Mouse (Mus musculus) brown adipose tissue, adult 24 weeks (tissue): ENCODE results near the gene Scarf2. TPM values are rescaled to one million over a fixed set of nuclear protein-coding genes. Genes with fewer than 3 reads are reported as not detected.

Experiments
- H3K27ac ChIP-seq: fragments of 200-500 bp; replicated peaks from 2 replicates; pipeline ENCODE4 v1.5.1; 2012; ENCODE audit warnings: low read depth, mild to moderate bottlenecking, low read length
- H3K4me1 ChIP-seq: fragments of 200-500 bp; 2 replicates; pipeline ENCODE4 v1.6.1; 2012; ENCODE audit warnings: low read length, mixed read lengths; ENCODE audit not compliant: control insufficient read depth, insufficient read depth, insufficient read length
- H3K4me3 ChIP-seq: fragments of 200-500 bp; 2 replicates; pipeline ENCODE4 v1.5.1; 2012; ENCODE audit warnings: low read depth, mild to moderate bottlenecking, low read length, moderate library complexity; ENCODE audit not compliant: insufficient read depth
- polyA plus RNA-seq: library from polyadenylated mRNA; stranded (reverse); fragments of >200 nt; gene quantifications from 2 replicates; pipeline ENCODE4 v1.2.4, GENCODE M21; 2012; ENCODE audit not compliant: missing spikeins, insufficient read depth, insufficient read length

The Scarf2 gene
- polyA plus RNA-seq, 1 experiment = 1.8 TPM

- Histone ChIP-seq H3K4me1 (no peaks in the 10 kb centered on the region), H3K27ac (no peak overlapping the region), H3K4me3 (peak overlapping the region; percentile 42)
Observed at GRCm38 (mm10) chr16:17833321-17833680, 36.2 kb downstream of the Scarf2 start.

DNA sequence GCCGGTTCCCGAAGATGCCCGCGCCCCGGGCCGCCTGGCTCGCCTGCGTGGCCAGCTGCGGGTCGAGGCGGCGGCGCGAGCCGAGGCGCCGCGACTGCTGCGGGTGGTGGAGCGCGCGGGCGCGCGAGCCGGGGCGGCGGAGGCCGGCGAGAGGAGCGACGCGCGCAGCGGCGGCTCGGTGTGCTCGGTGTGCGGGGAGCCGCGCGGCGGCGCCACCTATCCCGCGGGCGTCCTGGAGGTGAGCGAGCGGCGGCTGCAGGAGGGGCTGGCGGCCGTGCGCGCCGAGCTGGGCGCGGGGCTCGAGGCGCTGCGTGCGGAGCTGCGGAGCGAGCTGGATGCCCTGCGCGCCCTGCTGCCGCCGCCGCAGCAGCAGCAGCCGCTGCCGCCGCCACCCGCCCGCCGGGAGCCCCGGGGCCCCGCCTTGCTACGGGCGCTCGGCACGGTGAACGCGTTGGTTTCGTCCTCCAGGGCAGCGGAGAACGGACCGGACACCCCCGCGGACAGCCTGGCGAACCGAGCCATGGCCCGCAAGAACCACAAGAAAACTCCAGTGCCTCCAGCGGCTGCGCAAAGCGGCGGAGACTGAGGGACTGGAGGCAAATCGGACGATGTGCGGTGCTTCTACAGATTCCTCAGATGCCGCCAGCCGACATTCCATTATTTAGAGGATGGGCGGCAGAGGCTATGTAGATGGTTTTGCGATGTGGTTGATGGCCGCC lies 36.8 kb downstream of the Scarf2 start:
- Histone ChIP-seq H3K4me1 (no peaks in the 10 kb centered on the region), H3K4me3 (peak overlapping the region; percentile 42)

DNA sequence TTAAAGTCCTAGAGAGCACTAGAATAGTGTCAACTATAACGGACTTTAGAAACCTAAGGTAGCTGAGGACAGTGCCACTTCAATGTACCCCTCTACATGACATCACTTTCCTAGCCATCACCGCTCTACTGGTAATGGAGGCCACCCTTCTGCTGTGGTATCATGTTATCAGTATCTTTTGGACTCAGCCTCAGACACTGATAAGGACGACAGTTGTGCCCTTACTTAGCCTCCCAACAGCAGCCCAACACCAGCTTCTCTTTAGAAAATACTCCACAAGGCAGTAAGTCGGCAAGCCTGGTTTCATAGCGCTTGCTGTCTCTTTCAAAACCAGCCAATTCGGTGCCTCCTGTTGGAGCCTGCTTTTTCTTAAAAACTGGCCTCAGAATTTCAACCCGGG lies 37.5 kb downstream of the Scarf2 start:
- no peak overlapping the region for H3K4me3 ChIP-seq
- no peaks in the 10 kb centered on the region for H3K4me1 ChIP-seq
- H3K27ac ChIP-seq = no peak overlapping the region

More for the DNA sequence above, 36.8 kb downstream of the Scarf2 start:
- H3K27ac ChIP-seq = no peak overlapping the region

DNA sequence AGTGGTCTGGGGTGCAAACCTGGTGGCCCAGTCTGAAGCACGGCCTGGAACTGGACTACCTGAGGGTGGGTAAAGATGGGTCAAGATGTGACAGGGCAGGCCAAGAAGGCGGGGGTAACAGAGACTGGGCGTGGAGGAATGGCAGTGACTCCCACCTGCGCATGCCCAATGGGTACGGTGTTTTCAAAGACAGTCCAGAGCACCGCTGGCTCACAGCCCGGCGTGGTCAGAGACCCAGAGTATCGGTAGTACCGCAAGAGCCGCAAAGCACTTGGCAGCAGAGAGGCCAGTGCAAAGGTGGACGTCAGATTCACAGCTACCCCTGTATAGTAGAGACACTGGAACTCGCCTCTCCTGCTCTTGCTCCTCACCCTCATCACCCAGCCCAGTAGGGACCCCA lies 38.4 kb downstream of the Scarf2 start:
- no peak overlapping the region for H3K4me3 ChIP-seq
- no peak overlapping the region for H3K27ac ChIP-seq
- H3K4me1 ChIP-seq = no peaks in the 10 kb centered on the region

- Histone ChIP-seq H3K4me1 (no peaks in the 10 kb centered on the region), H3K27ac (no peak within 1 kb of the TSS), H3K4me3 (no peak within 1 kb of the TSS)
Observed at GRCm38 (mm10) chr16:17838051-17838450, 41.0 kb downstream of the Scarf2 start, which contains the start of gene Car15. Gene Car15, minus strand, starts transcription at chr16:17838364.

DNA sequence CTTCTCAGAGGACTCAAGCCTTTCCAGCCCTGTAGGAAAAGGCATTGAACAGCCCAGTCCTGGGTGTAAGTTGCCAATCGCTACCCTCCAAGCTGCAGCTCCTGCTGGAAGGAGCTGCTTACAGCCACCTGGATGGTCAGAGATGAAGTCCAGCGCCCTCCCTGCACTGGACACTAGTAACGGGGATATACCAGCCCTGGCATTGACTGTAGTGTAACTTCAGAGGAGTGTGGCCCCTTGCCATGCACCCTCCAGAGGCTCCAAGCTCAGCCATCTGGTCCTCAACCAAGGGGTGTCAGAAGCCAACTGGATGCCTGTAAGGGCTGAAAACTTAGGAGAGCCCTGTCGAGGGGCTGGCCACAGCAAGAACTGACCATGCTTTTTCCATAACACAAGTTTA lies 42.9 kb downstream of the Scarf2 start:
- H3K4me3 ChIP-seq = no peak overlapping the region
- no peak overlapping the region for H3K27ac ChIP-seq
- H3K4me1 ChIP-seq = no peaks in the 10 kb centered on the region

GRCm38 (mm10) chr16:17842437-17842836 lies 45.4 kb downstream of the Scarf2 start:
- Histone ChIP-seq H3K27ac (no peak overlapping the region), H3K4me1 (no peaks in the 10 kb centered on the region), H3K4me3 (no peak overlapping the region)

DNA sequence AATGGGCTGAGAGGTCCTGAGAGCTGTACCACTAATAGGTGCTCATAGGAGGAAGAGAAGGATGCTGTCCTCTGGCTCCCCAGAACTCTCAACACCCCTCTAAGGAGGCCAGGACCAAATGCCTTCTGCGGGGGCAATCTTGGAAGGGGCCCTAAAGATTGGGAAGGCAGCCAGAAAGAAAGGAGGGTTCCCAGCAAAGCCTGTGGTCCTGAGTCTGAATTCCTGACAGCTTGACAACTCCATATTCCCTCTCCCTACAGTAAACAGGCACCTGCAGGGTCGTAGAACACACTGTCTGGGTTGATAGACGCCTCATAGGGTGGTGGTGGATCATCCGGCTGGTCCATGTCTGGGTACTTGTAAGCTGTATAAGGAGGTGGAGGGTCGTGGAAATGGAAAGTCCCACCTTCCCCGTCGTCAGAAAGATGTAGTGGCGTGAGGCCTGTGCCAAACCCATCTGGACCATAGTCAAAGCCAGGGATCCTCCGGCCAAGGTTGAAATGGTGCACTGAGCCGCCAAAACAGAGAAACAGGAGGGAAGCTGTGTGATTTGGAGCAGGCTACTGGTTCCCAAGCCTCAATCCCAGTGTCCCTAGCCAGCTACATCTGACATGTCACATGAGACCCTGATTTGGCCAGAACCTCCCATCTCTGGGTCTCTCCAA lies 46.8 kb downstream of the Scarf2 start:
- Histone ChIP-seq H3K4me1 (no peaks in the 10 kb centered on the region), H3K4me3 (no peak overlapping the region), H3K27ac (no peak overlapping the region)

GRCm38 (mm10) chr16:17848431-17848830 lies 51.3 kb downstream of the Scarf2 start:
- H3K4me1 ChIP-seq = no peaks in the 10 kb centered on the region
- H3K27ac ChIP-seq = no peak overlapping the region
- no peak overlapping the region for H3K4me3 ChIP-seq

DNA sequence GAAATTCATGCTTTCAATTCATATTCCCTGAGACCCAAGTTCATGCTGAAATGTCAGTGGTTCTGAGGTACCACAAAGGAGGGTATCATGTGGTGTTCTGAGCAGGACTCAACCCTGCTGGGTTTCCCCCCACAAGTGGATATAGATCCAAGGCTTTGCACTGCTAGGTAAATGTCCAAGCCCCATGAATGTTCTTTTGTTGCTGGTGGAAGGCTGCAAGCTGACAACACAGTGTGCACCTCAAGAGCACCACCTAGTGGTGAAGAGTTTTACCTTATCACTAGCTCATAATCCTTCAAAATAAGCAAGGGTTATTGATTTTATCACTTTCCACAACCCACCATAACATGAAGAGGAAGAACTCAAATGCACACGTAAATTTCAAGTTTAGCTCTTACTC lies 51.8 kb downstream of the Scarf2 start:
- no peaks in the 10 kb centered on the region for H3K4me1 ChIP-seq
- no peak overlapping the region for H3K4me3 ChIP-seq
- no peak overlapping the region for H3K27ac ChIP-seq

DNA sequence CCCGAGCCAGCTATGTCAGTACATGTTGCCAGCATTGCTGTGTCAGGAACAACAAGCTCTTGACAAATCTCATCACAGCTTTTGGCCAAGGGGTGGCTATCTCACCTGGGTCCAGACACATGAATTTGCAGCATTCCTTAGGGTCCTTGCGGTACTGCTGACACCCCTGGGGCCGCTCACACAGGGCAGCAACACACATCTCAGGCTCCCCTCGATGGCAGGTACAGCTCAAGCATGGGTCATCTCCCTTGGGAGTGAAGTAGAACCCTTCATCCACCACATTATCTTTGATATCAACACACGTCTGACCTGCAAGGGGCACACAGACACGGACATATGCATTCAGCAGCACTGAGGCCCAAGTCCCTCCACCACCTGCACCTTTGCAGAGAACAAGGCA lies 52.4 kb downstream of the Scarf2 start:
- H3K27ac ChIP-seq = no peak overlapping the region
- no peaks in the 10 kb centered on the region for H3K4me1 ChIP-seq
- H3K4me3 ChIP-seq = no peak overlapping the region

- H3K27ac ChIP-seq = no peak overlapping the region
Observed at GRCm38 (mm10) chr16:17851331-17851730, 54.2 kb downstream of the Scarf2 start.

DNA sequence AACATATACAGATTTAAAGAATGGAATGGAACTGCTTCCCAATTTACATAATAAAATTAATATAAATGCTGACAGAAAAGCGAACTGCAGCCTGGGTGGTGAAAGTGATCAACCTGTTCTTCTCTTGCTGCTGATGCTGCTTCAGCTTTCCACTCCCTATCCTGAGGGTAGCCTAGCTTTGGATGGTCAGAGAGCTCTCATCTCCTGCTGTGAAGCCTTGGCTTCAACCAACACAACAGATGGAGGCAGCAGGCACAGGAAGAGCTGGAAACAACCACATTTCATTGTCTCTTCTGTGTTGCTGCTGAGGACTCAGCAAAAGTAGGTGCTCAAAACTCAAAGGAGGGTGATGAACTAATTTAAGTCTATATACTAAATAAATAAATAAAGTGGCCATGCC lies 54.8 kb downstream of the Scarf2 start:
- no peak overlapping the region for H3K4me3 ChIP-seq

More at GRCm38 (mm10) chr16:17851331-17851730, 54.2 kb downstream of the Scarf2 start:
- Histone ChIP-seq H3K4me3 (no peak overlapping the region), H3K4me1 (no peaks in the 10 kb centered on the region)

DNA sequence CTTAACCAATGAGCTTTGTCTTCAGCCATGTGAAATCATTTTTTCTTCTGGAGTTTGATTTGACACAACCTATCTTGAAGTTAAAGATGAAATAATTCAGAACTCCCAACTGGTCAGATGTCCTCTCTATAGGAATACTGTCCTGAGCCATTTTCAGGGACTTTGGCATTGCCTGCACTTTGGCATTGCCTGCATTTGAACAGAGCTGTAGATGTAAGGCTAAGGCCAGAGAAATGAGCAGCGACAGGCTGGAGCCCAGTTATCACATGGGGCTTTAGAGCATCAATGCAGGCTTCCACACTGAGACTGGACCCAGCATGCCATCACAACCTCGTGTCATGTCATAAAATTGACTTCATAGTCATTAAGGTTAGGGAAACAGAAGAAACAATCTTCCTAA lies 56.2 kb downstream of the Scarf2 start:
- peaks cover 5% of the 10 kb centered on the region for H3K4me1 ChIP-seq
- no peak overlapping the region for H3K27ac ChIP-seq
- H3K4me3 ChIP-seq = no peak overlapping the region

More for the DNA sequence above, 54.8 kb downstream of the Scarf2 start:
- H3K27ac ChIP-seq = no peak overlapping the region
- H3K4me1 ChIP-seq = no peaks in the 10 kb centered on the region

- Histone ChIP-seq H3K4me1 (peaks cover 5% of the 10 kb centered on the region), H3K27ac (no peak overlapping the region), H3K4me3 (no peak overlapping the region)
Observed at GRCm38 (mm10) chr16:17857157-17857556, 60.1 kb downstream of the Scarf2 start.
